Mouse (Mus musculus): ENCODE measurements around the gene Tsg101. TPM values are rescaled to one million over a fixed set of nuclear protein-coding genes. Genes with fewer than 3 reads are reported as not detected.
A peak's percentile ranks its signal among the peaks of the same experiment; 100 is the strongest.

Gene Tsg101
- polyA plus RNA-seq, 1 experiment from 2014 or later: 54.6 TPM

DNA sequence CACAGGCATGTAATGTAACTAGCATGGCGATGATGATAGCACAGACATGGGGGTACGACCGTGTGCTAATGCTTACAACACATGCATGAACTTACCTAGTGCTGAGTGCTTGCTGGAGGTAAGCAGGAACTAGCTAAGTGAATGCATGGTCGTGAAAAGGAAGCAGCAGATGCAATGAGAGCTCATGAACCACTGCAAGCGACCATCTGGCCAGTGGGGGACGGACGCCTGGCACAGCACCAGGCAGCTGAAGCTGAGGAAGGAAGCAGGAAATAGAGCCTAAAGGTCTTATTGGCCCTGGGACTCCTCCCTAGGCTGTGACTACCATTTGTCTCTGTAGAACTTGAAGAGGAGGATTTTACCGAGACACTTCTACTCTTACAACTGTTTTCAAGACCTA lies 15.0 kb upstream of the Tsg101 start:
- Histone ChIP-seq H3K4me2 (ENCODE audit: low read depth, low read length) (no peak overlapping the region), H3K27me3 (ENCODE audit: control insufficient read depth, insufficient read depth, low read depth, low read length) (no peaks in the 10 kb centered on the region), H3K4me3 (ENCODE audit: low read depth, low read length) (no peak overlapping the region), H3K4me1 (ENCODE audit: control insufficient read depth, low read depth, low read length) (no peaks in the 10 kb centered on the region; the same call in 1 of the 2 replicates), H3K9me3 (replicated peaks; ENCODE audit: control insufficient read depth, low read length) (no peaks in the 10 kb centered on the region), H3K9ac (ENCODE audit: low read depth, low read length) (no peak overlapping the region), H3K27ac (ENCODE audit: low read length) (no peak overlapping the region), H3K36me3 (ENCODE audit: control insufficient read depth, insufficient read depth) (peaks cover 9% of the 10 kb centered on the region)
- 67% methylated on average over 8 of the region's 8 CpGs for WGBS (ENCODE audit: insufficient replicate concordance)
- no peak for ATAC-seq (ENCODE audit: low read depth)

DNA sequence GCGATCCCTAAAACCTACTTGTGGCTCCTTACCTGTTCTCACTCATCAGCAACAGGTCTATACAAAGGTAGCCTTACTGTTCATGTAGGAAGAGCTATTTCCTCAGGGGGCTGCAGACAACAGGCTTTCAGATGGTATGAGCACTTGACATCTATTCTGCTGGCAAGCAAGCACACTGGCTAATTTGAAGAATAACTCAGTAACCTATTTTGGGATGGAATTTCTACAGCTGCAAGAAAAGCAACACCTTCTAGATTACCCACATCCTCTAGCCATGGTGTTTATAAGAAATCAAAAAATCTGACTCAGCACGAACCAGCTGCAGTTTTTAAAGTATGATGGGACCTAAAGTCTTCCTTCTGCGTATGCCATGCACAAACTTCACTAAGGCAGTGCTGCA lies 11.6 kb upstream of the Tsg101 start:
- no peaks in the 10 kb centered on the region for H3K27me3 ChIP-seq (ENCODE audit: control insufficient read depth, insufficient read depth, low read depth, low read length)
- no peak overlapping the region for H3K4me3 ChIP-seq (ENCODE audit: low read depth, low read length)
- peaks cover 6% of the 10 kb centered on the region for H3K36me3 ChIP-seq (ENCODE audit: control insufficient read depth, insufficient read depth)
- no peaks in the 10 kb centered on the region; the same call in 1 of the 2 replicates for H3K4me1 ChIP-seq (ENCODE audit: control insufficient read depth, low read depth, low read length)
- no peak overlapping the region for H3K9ac ChIP-seq (ENCODE audit: low read depth, low read length)
- H3K4me2 ChIP-seq (ENCODE audit: low read depth, low read length): no peak overlapping the region
- H3K27ac ChIP-seq (ENCODE audit: low read length): no peak overlapping the region
- H3K9me3 ChIP-seq (replicated peaks; ENCODE audit: control insufficient read depth, low read length): no peaks in the 10 kb centered on the region
- no peak for ATAC-seq (ENCODE audit: low read depth)
- 82% methylated on average over 3 of the region's 3 CpGs for WGBS (ENCODE audit: insufficient replicate concordance)

DNA sequence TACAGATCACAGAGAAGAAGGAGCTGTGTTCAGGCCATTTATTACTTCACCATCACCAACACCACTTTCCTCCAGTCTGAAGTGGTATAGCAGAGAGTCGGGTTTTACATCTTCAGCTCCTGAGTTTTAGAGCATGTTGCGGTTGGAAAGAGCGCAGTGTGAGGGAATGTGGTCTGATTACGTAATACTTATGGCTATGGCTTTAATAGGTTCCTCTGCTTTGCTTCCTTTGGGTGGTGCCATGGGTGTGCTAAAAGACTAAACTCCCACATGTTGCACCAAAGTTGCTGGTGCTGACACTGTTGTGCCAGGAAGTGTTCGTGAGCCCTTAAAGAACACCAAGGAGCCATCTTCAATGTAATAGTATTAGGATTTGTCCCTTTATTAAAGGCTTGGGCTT lies 8.5 kb upstream of the Tsg101 start:
- Histone ChIP-seq H3K4me3 (ENCODE audit: low read depth, low read length) (no peak overlapping the region), H3K4me1 (ENCODE audit: control insufficient read depth, low read depth, low read length) (no peaks in the 10 kb centered on the region; the same call in 1 of the 2 replicates), H3K9ac (ENCODE audit: low read depth, low read length) (no peak overlapping the region), H3K27me3 (ENCODE audit: control insufficient read depth, insufficient read depth, low read depth, low read length) (no peaks in the 10 kb centered on the region), H3K9me3 (replicated peaks; ENCODE audit: control insufficient read depth, low read length) (no peaks in the 10 kb centered on the region), H3K36me3 (ENCODE audit: control insufficient read depth, insufficient read depth) (peaks cover 3% of the 10 kb centered on the region), H3K4me2 (ENCODE audit: low read depth, low read length) (no peak overlapping the region), H3K27ac (ENCODE audit: low read length) (no peak overlapping the region)
- 62% methylated on average over 5 of the region's 5 CpGs for WGBS (ENCODE audit: insufficient replicate concordance)
- no peak for ATAC-seq (ENCODE audit: low read depth)

DNA sequence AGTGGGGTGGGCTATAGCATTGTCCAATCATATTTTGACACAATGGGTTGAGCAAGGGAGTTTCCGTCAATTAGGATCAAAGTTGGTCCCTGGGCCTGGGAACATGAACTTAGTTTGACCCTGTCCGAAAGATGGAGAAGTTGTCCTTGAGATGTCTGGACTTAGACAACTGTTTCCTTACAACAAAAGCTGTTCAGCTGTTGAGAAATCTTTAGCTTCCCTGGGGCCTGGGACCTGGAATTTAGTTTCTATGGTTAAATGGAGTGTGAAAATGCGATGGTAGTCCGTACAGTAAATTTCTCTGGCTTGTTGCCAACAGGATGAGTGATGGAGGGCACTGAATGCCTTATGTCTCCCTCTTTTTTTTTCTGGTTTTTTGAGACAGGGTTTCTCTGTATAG lies 2.3 kb upstream of the Tsg101 start:
- Histone ChIP-seq H3K36me3 (ENCODE audit: control insufficient read depth, insufficient read depth) (no peaks in the 10 kb centered on the region), H3K4me1 (ENCODE audit: control insufficient read depth, low read depth, low read length) (peaks cover 15% of the 10 kb centered on the region), H3K27ac (ENCODE audit: low read length) (no peak overlapping the region), H3K4me3 (ENCODE audit: low read depth, low read length) (no peak overlapping the region), H3K4me2 (ENCODE audit: low read depth, low read length) (no peak overlapping the region), H3K9ac (ENCODE audit: low read depth, low read length) (no peak overlapping the region), H3K9me3 (replicated peaks; ENCODE audit: control insufficient read depth, low read length) (no peaks in the 10 kb centered on the region), H3K27me3 (ENCODE audit: control insufficient read depth, insufficient read depth, low read depth, low read length) (no peaks in the 10 kb centered on the region)
- no peak for ATAC-seq (ENCODE audit: low read depth)
- WGBS (ENCODE audit: insufficient replicate concordance): 83% methylated on average over 4 of the region's 4 CpGs

DNA sequence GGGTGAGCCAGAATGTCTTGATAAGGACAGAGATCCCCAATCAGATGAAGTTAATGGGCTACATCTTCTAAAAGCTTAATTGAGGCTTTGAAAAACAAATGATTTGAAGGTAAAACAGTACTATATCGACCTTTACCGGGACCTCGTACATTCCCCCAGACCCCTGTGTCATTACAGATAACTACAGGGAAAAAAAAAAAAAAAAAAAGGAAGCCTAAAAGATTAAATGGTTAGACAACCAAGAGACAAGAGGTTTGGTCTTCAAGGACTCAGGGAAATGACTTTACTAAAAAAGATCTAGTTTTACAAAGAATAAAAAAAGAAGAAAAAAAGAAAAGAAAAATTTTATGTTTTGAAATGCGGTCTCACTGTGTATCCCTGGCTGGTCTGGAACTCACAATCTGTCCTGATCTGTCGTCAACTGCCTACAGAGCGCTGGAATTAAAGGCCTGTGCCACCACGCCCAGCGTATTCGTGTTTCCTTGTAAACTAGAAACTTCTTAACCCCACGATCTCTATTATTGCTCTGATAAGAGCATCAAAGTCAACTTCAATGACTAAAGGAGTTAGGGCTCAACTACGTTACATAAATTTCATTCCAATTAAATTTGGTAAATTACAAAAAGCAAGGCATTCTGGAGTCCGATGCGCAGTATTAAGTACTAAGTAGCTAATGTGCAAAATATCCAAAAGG lies 944 bp downstream of the Tsg101 start:
- peaks cover 15% of the 10 kb centered on the region for H3K4me1 ChIP-seq (ENCODE audit: control insufficient read depth, low read depth, low read length)
- H3K9me3 ChIP-seq (replicated peaks; ENCODE audit: control insufficient read depth, low read length): no peaks in the 10 kb centered on the region
- no peak for ATAC-seq (ENCODE audit: low read depth)
- 4% methylated on average over 13 of the region's 13 CpGs for WGBS (ENCODE audit: insufficient replicate concordance)
- peak overlapping the region; percentile 74 for H3K4me2 ChIP-seq (ENCODE audit: low read depth, low read length)
- peak overlapping the region; percentile 92 for H3K27ac ChIP-seq (ENCODE audit: low read length)
- H3K27me3 ChIP-seq (ENCODE audit: control insufficient read depth, insufficient read depth, low read depth, low read length): no peaks in the 10 kb centered on the region
- H3K36me3 ChIP-seq (ENCODE audit: control insufficient read depth, insufficient read depth): no peaks in the 10 kb centered on the region
- H3K4me3 ChIP-seq (ENCODE audit: low read depth, low read length): peak overlapping the region; percentile 95
- H3K9ac ChIP-seq (ENCODE audit: low read depth, low read length): peak overlapping the region; percentile 92

DNA sequence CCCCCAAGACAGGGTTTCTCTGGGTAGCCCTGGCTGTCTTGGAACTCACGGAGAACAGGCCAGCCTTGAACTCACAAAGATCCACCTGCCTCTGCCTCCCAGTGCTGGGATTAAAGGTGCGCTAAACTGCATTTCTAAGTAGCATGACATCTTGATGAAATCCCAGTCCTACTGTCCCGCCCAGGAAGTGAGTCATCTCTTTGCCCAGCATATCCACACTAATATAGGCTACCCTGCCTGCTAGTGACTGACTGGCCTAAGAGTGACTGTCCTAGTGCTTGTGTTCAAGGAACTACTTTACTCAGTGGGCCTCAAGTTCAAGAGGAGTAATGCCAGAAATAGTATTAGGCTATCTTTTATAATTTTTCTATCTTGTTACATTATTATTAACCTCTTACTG lies 3.4 kb downstream of the Tsg101 start:
- no peaks in the 10 kb centered on the region for H3K9me3 ChIP-seq (replicated peaks; ENCODE audit: control insufficient read depth, low read length)

DNA sequence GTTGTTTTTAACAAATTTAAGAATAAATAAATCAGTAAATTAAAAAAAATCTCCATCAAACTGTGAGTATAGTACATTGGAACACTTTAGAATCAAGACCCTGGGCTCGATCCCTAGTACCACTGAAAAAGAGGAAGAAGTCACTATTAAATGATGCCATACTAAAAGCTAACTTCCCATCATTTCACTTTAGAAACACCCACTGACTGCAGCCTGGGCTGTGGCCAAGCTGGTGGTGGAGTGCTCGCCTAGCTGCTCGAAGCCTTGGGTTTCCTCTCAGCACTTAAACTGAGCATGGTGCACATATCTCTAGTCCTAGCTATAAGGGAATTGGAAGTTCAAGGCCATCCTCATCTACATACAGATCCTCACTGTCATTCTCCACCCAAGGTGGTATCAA lies 8.5 kb downstream of the Tsg101 start:
- no peak for ATAC-seq (ENCODE audit: low read depth)
- no peak overlapping the region for H3K9ac ChIP-seq (ENCODE audit: low read depth, low read length)
- H3K4me2 ChIP-seq (ENCODE audit: low read depth, low read length): no peak overlapping the region
- H3K4me1 ChIP-seq (ENCODE audit: control insufficient read depth, low read depth, low read length): no peaks in the 10 kb centered on the region
- no peaks in the 10 kb centered on the region for H3K9me3 ChIP-seq (replicated peaks; ENCODE audit: control insufficient read depth, low read length)
- H3K27ac ChIP-seq (ENCODE audit: low read length): no peak overlapping the region
- peaks cover 19% of the 10 kb centered on the region for H3K36me3 ChIP-seq (ENCODE audit: control insufficient read depth, insufficient read depth)
- WGBS (ENCODE audit: insufficient replicate concordance): 69% methylated on average over 3 of the region's 3 CpGs
- no peak overlapping the region for H3K4me3 ChIP-seq (ENCODE audit: low read depth, low read length)
- H3K27me3 ChIP-seq (ENCODE audit: control insufficient read depth, insufficient read depth, low read depth, low read length): no peaks in the 10 kb centered on the region

More for the DNA sequence above, 3.4 kb downstream of the Tsg101 start:
- H3K27me3 ChIP-seq (ENCODE audit: control insufficient read depth, insufficient read depth, low read depth, low read length): no peaks in the 10 kb centered on the region
- WGBS (ENCODE audit: insufficient replicate concordance): 83% methylated on average over 3 of the region's 3 CpGs
- H3K9ac ChIP-seq (ENCODE audit: low read depth, low read length): no peak overlapping the region
- no peak overlapping the region for H3K4me3 ChIP-seq (ENCODE audit: low read depth, low read length)
- H3K4me2 ChIP-seq (ENCODE audit: low read depth, low read length): no peak overlapping the region
- H3K4me1 ChIP-seq (ENCODE audit: control insufficient read depth, low read depth, low read length): peaks cover 15% of the 10 kb centered on the region
- H3K36me3 ChIP-seq (ENCODE audit: control insufficient read depth, insufficient read depth): peaks cover 6% of the 10 kb centered on the region
- H3K27ac ChIP-seq (ENCODE audit: low read length): no peak overlapping the region
- ATAC-seq (ENCODE audit: low read depth): no peak

DNA sequence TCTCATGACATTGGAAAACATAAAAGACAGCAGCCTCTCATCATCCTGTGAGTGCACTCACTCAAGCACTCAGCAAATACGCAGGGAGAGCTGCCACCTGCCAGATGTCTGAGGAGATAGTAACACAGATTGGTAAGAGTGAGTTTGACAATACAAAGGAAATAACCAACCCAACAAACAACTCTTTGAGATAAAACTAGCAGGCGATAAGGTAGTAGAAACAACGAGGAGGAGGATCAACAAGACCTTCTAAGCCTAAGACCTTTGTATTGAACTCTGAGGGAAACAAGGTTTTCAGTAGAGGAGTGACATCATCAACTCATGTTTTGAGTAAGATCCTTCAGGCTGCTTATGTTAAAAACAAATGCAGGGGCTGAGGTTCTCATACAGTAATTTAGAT lies 20.4 kb downstream of the Tsg101 start:
- H3K27ac ChIP-seq (ENCODE audit: low read length): no peak overlapping the region
- H3K36me3 ChIP-seq (ENCODE audit: control insufficient read depth, insufficient read depth): peaks cover 17% of the 10 kb centered on the region
- no peak overlapping the region for H3K9ac ChIP-seq (ENCODE audit: low read depth, low read length)
- H3K9me3 ChIP-seq (replicated peaks; ENCODE audit: control insufficient read depth, low read length): no peaks in the 10 kb centered on the region
- no peaks in the 10 kb centered on the region for H3K27me3 ChIP-seq (ENCODE audit: control insufficient read depth, insufficient read depth, low read depth, low read length)
- ATAC-seq (ENCODE audit: low read depth): no peak
- H3K4me1 ChIP-seq (ENCODE audit: control insufficient read depth, low read depth, low read length): no peaks in the 10 kb centered on the region
- 23% methylated on average over 3 of the region's 3 CpGs for WGBS (ENCODE audit: insufficient replicate concordance)
- no peak overlapping the region for H3K4me3 ChIP-seq (ENCODE audit: low read depth, low read length)
- H3K4me2 ChIP-seq (ENCODE audit: low read depth, low read length): no peak overlapping the region

DNA sequence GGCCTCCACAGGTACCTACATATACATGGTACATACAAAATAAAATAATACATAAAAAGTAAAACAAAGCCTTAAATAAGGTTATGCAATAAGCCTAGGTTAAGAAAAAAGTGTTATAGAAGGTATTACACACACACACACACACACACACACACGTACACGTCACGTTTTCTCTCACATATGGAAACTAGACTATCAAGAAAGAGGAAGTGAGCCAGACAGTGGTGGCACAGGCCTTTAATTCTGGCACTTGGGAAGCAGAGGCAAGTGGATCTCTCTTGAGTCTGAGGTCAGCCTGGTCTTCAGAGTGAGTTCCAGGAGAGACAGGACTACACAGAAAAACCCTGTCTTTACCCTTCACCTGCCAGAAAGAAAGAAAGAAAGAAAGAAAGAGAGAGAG lies 24.3 kb downstream of the Tsg101 start:
- H3K27me3 ChIP-seq (ENCODE audit: control insufficient read depth, insufficient read depth, low read depth, low read length): no peaks in the 10 kb centered on the region
- no peak overlapping the region for H3K27ac ChIP-seq (ENCODE audit: low read length)
- no peak for ATAC-seq (ENCODE audit: low read depth)
- no peak overlapping the region for H3K4me3 ChIP-seq (ENCODE audit: low read depth, low read length)
- WGBS (ENCODE audit: insufficient replicate concordance): 53% methylated on average over 3 of the region's 3 CpGs
- H3K4me2 ChIP-seq (ENCODE audit: low read depth, low read length): no peak overlapping the region
- no peak overlapping the region for H3K9ac ChIP-seq (ENCODE audit: low read depth, low read length)
- H3K4me1 ChIP-seq (ENCODE audit: control insufficient read depth, low read depth, low read length): no peaks in the 10 kb centered on the region
- H3K36me3 ChIP-seq (ENCODE audit: control insufficient read depth, insufficient read depth): peaks cover 25% of the 10 kb centered on the region
- no peaks in the 10 kb centered on the region for H3K9me3 ChIP-seq (replicated peaks; ENCODE audit: control insufficient read depth, low read length)
